Mouse (Mus musculus) liver, adult 2 months (tissue): ENCODE results near the gene Tapbp.
"Not testable (repeated sequence)": the region's sequence is repeated elsewhere in the genome, so short reads cannot be mapped to it uniquely, and the experiment has no call there.

Experiments used
- CTCF ChIP-seq: fragments of 200-500 bp; IDR thresholded peaks from 2 replicates; pipeline ENCODE4 v1.5.1; 2011; ENCODE audit warnings: low read depth, low read length, control low read depth
- POLR2A ChIP-seq: fragments of 200-500 bp; IDR thresholded peaks from 2 replicates; pipeline ENCODE4 v1.6.1; 2011; ENCODE audit warnings: low read length, control low read depth; ENCODE audit not compliant: insufficient read depth; ENCODE audit errors: extremely low read depth

GRCm38 (mm10) chr17:33893011-33893410, 22.7 kb upstream of the Tapbp start:
- not testable (repeated sequence) for TF ChIP-seq CTCF, POLR2A
